Mouse (Mus musculus) forebrain, embryonic 12.5 days (tissue): ENCODE measurements around the gene Prc1. TPM values are rescaled to one million over a fixed set of nuclear protein-coding genes. Genes with fewer than 3 reads are reported as not detected.

Experiments
- ATAC-seq: fragments of 200-750 bp; cut with Nextera tagmentation; 2 replicates; pipeline ENCODE4 v1.8.0; 2017; ENCODE audit warnings: moderate TSS enrichment; ENCODE audit not compliant: low FRiP score
- H3K27ac ChIP-seq: fragments of 300-500 bp; sonication (generic); 2 replicates; pipeline ENCODE4 v1.5.1; 2016; ENCODE audit warnings: mild to moderate bottlenecking
- H3K27me3 ChIP-seq: fragments of 300-500 bp; sonication (generic); 2 replicates; pipeline ENCODE4 v1.6.1; 2016; ENCODE audit warnings: mild to moderate bottlenecking
- H3K36me3 ChIP-seq: fragments of 300-500 bp; sonication (generic); replicated peaks from 2 replicates; pipeline ENCODE4 v1.6.1; 2016; ENCODE audit warnings: mild to moderate bottlenecking
- H3K4me1 ChIP-seq: fragments of 300-500 bp; sonication (generic); 2 replicates; pipeline ENCODE4 v1.6.1; 2016
- H3K4me2 ChIP-seq: fragments of 300-500 bp; sonication (generic); 2 replicates; pipeline ENCODE4 v1.6.1; 2016; ENCODE audit warnings: mild to moderate bottlenecking, moderate library complexity
- H3K4me3 ChIP-seq: fragments of 300-500 bp; sonication (generic); replicated peaks from 2 replicates; pipeline ENCODE4 v1.5.1; 2016; ENCODE audit warnings: mild to moderate bottlenecking
- H3K9ac ChIP-seq: fragments of 300-500 bp; sonication (generic); 2 replicates; pipeline ENCODE4 v1.6.1; 2016; ENCODE audit warnings: mild to moderate bottlenecking
- H3K9me3 ChIP-seq: fragments of 300-500 bp; sonication (generic); 2 replicates; pipeline ENCODE4 v1.6.1; 2016
- WGBS: fragments of 180-500 bp; shearing (Covaris S2); methylation state at CpG from one replicate; pipeline ENCODE4 v1.1.7; 2016; 5-methylcytosine and 5-hydroxymethylcytosine counted together
- polyA plus RNA-seq: library from polyadenylated mRNA; unstranded; fragments of >200 nt; fragmentation: Nextera tagmentation; extraction: Ambion mirVana; gene quantifications from 2 replicates; pipeline ENCODE4 v1.2.1, GENCODE M21; 2016

The Prc1 gene
- polyA plus RNA-seq, 1 experiment from 2014 or later: 222 TPM

DNA sequence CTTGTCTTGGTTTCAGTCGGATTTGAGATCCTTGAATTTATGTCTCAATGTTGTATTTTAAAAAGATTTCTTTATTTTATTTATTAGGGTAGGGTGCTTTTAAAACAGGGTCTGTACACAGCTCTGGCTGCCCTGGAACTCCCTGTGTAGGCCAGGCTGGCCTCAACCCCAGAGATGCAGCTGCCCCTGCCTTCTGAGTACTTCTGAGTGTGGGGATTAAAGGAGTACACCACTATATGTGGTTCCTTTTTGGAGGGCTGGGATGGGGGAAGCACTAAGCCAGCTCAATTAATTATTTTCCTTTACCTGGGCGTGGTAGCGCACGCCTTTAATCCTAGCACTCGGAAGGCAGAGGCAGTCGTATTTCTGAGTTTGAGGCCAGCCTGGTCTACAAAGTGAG, 2.2 kb downstream of the Prc1 start:
- Histone ChIP-seq H3K27me3 (no peaks in the 10 kb centered on the region), H3K9me3 (no peaks in the 10 kb centered on the region), H3K27ac (no peak overlapping the region), H3K36me3 (peaks cover 29% of the 10 kb centered on the region), H3K4me3 (peak overlapping the region; percentile 86), H3K9ac (no peak overlapping the region), H3K4me2 (peak overlapping the region; percentile 79), H3K4me1 (peaks cover 25% of the 10 kb centered on the region)
- 93% methylated on average over 6 of the region's 6 CpGs for WGBS
- ATAC-seq: no peak

DNA sequence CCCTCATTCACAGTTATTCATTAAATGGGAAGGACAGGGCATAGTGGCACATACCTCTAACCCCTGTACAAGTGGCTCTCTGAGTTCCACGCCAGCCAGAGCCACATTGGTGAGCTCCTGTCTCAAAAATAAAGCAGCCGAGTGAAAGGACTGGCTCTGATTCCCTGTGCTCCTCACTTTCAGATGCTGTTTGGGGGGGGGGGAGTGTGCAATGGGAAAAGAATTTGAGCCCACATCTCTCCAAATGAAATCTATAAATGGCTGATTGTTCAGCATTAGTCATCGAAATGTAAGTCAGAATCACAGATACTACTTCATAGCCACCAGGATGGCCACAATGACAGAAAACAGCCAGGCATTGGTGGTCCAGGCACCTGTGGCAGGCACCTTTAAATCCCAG, 2.8 kb downstream of the Prc1 start:
- H3K4me1 ChIP-seq: peaks cover 25% of the 10 kb centered on the region
- 0 out of 2 replicates have a peak overlapping the region, but pooled peaks have one; percentile 16 for H3K4me3 ChIP-seq
- 87% methylated on average over 3 of the region's 3 CpGs for WGBS
- no peak overlapping the region for H3K27ac ChIP-seq
- H3K9me3 ChIP-seq: no peaks in the 10 kb centered on the region
- peak overlapping the region; percentile 22 for H3K4me2 ChIP-seq
- H3K9ac ChIP-seq: 0 out of 2 replicates have a peak overlapping the region, but pooled peaks have one; percentile 27
- H3K36me3 ChIP-seq: peaks cover 31% of the 10 kb centered on the region
- H3K27me3 ChIP-seq: no peaks in the 10 kb centered on the region
- no peak for ATAC-seq

DNA sequence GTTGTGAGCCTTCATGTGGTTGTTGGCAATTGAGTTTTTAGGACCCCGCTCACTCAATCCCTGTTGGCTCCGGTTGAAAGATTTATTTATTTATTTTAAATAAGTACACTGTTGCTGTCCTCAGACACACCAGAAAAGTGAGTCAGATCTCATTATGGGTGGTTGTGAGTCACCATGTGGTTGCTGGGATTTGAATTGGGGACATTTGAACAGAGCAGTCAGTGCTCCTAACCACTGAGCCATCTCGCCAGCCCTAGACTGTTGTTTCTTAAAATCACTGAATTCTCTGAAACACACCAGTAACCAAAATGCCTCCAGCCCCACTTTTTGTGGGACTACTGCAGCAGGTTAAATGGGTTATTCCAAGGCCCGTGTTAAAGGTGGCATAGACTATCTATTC, 4.5 kb downstream of the Prc1 start:
- Histone ChIP-seq H3K9me3 (no peaks in the 10 kb centered on the region), H3K27me3 (no peaks in the 10 kb centered on the region), H3K9ac (no peak overlapping the region), H3K4me3 (no peak overlapping the region), H3K27ac (no peak overlapping the region), H3K4me1 (peaks cover 25% of the 10 kb centered on the region), H3K36me3 (peaks cover 43% of the 10 kb centered on the region), H3K4me2 (no peak overlapping the region)
- no peak for ATAC-seq
- 94% methylated on average over 4 of the region's 4 CpGs for WGBS

DNA sequence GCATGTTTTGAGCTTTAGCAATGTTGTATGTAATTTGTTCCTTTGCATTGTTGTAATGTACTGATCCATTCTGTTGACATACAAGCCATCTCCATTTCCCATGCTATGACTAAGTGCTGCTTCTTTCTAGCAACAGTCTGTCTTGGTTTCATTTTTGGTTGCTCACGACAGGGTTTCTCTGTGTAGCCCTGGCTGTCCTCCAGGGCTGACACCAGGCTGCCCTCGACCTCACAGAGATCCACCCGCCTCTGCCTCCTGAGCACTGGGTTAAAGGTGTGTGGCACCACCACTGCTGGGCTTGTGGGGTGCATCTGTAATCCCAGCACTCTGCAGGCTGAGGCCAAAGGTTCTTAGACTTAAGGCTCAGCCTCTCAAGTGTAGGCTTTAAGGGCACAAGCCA, 5.3 kb downstream of the Prc1 start:
- peaks cover 51% of the 10 kb centered on the region for H3K36me3 ChIP-seq

DNA sequence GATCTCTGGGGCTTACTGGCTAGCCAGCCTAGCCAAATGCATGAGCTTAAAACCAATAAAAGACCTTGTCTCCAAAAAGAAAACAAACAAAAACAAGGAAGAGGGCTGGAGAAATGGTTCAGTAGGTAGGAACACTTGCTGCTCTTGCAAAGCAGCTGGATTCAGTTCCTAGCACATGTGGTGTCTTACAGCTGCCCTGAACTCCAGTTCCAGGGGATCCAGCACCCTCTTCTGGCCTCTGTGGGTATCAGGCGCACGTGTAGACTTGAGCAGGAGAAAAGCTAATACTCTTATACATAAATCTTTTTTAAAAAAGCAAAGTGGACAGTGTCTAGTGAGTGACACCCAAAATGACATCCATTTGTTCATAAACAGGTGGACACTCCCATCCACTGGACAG, 7.3 kb downstream of the Prc1 start:
- 86% methylated on average over 2 of the region's 2 CpGs for WGBS
- H3K36me3 ChIP-seq: peaks cover 70% of the 10 kb centered on the region
- H3K9me3 ChIP-seq: no peaks in the 10 kb centered on the region
- H3K9ac ChIP-seq: no peak overlapping the region
- H3K4me2 ChIP-seq: no peak overlapping the region
- no peak overlapping the region for H3K27ac ChIP-seq
- peaks cover 14% of the 10 kb centered on the region for H3K4me1 ChIP-seq
- no peak overlapping the region for H3K4me3 ChIP-seq
- no peaks in the 10 kb centered on the region for H3K27me3 ChIP-seq
- no peak for ATAC-seq

More for the DNA sequence above, 5.3 kb downstream of the Prc1 start:
- no peaks in the 10 kb centered on the region for H3K27me3 ChIP-seq
- H3K4me1 ChIP-seq: peaks cover 25% of the 10 kb centered on the region
- no peak overlapping the region for H3K4me3 ChIP-seq
- WGBS: 92% methylated on average over 3 of the region's 3 CpGs
- no peak overlapping the region for H3K4me2 ChIP-seq
- no peak overlapping the region for H3K9ac ChIP-seq
- ATAC-seq: no peak
- no peak overlapping the region for H3K27ac ChIP-seq
- H3K9me3 ChIP-seq: no peaks in the 10 kb centered on the region

DNA sequence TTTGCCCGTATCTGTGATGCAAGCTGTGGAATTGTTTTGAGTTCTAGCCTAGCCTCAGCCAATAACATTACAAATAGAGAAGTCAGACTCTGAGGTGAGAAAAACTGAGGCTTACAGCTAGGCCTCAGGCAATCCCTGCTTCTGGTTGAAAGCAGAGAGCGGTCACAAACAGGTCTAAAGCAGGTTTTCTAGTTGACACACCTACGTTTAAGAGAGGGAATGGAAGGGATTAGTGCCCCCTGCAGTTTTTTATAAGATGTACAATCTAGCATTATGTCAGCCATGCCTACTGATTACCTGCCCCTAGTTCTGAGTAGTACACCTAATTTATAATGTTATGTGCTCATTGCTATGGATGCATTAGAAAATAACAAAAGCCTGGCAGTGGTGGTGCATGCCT, 13.5 kb downstream of the Prc1 start:
- Histone ChIP-seq H3K9ac (no peak overlapping the region), H3K4me1 (no peaks in the 10 kb centered on the region), H3K4me3 (no peak overlapping the region), H3K27me3 (no peaks in the 10 kb centered on the region), H3K4me2 (no peak overlapping the region), H3K36me3 (peaks cover 95% of the 10 kb centered on the region), H3K27ac (no peak overlapping the region), H3K9me3 (no peaks in the 10 kb centered on the region)
- no peak for ATAC-seq
- WGBS: 83% methylated on average over 3 of the region's 3 CpGs

DNA sequence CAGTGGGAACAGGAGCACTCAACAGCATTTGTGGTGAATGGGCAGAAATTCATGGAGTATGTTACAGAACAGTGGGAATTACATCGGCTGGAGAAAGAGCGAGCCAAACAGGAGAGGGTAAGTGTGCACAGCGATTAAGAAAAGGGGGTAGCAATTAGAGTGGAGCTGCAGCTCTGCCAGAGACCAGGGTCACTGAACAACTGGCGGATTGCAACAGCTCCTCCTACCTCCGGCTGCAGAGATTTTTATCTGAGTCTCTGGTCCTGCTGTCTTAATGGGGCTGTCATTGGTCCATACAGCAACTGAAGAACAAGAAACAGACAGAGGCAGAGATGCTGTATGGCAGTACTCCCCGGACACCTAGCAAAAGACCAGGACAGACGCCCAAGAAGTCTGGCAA, 16.5 kb downstream of the Prc1 start:
- H3K36me3 ChIP-seq: peaks cover 97% of the 10 kb centered on the region
- 85% methylated on average over 7 of the region's 7 CpGs for WGBS
- H3K9ac ChIP-seq: no peak overlapping the region
- H3K4me3 ChIP-seq: no peak overlapping the region
- H3K27ac ChIP-seq: no peak overlapping the region
- H3K4me2 ChIP-seq: no peak overlapping the region
- H3K9me3 ChIP-seq: no peaks in the 10 kb centered on the region
- H3K4me1 ChIP-seq: no peaks in the 10 kb centered on the region
- H3K27me3 ChIP-seq: no peaks in the 10 kb centered on the region
- no peak for ATAC-seq

DNA sequence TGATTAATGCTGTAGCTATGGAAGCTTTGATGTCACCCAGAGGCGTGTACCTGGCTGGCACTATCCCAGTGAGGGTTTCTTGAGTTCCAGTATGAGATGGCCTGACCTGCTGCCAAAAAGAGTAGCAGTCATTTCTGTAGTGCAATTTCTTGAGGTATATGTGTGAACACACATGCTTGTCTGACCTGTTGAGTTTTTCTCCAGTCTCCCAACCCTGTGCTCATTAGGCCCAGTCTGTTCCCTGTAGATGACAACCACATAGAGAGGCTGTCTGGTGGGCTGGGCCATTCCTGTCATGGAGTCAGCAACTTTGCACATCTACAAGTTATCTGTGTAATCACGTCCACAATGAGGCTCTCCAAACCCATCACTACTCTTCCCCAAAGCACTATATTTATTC, 21.5 kb downstream of the Prc1 start:
- no peak for ATAC-seq
- Histone ChIP-seq H3K36me3 (peaks cover 89% of the 10 kb centered on the region), H3K27ac (no peak overlapping the region), H3K4me2 (no peak overlapping the region), H3K27me3 (no peaks in the 10 kb centered on the region), H3K4me3 (no peak overlapping the region), H3K9me3 (no peaks in the 10 kb centered on the region), H3K4me1 (no peaks in the 10 kb centered on the region), H3K9ac (no peak overlapping the region)
- WGBS: 83% methylated on average over 2 of the region's 2 CpGs

DNA sequence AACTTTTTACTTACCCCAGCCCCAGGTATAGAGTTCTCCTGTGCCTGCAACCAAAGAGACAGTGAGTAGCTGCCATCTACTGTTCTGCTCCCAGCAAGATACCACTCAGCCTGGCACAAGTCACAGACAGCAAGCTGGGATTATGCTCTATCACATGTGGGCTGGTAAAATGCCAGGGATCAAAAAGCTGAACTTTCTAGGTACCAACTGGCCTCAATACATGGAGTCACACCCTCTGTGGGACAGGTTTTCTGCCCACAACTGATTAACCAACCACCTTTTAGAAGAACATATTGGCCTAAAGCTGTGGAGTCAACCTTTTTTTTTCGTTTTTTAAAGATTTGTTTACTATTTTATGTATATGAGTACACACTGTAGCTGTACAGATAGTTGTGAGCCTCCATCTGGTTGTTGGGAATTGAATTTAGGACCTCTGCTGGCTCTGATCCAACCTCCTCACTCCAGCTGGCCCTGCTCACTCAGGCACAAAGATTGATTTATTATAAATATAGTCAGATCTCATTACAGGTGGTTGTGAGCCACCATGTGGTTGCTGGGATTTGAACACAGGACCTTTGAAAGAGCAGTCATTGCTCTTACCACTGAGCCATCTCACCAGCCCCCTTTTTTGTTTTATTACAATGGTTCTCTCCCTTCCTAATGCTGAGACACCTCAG, 23.3 kb downstream of the Prc1 start:
- no peaks in the 10 kb centered on the region for H3K27me3 ChIP-seq

DNA sequence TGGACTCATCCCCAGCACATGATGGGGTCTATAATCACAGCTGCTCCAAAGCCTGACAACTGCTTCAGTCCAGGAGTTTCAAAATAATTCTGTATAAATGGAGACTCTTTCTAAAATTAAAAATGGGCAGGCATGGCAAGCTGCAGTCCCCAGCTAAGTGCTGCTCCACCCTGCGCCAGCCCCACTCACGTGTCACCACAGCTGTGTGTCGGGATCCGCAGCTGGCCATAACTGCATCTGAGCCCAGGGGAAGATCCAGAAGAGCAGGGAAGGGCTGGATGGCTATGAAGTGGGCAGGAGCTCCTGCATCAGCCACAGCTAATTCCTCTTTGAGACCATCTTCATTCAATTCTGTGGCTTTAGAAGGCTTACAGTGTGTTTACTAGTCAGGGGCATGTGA, 24.4 kb downstream of the Prc1 start:
- H3K27ac ChIP-seq: no peak overlapping the region
- peaks cover 16% of the 10 kb centered on the region for H3K4me1 ChIP-seq
- no peaks in the 10 kb centered on the region for H3K27me3 ChIP-seq
- 0 out of 2 replicates have a peak overlapping the region, but pooled peaks have one; percentile 7 for H3K9ac ChIP-seq
- no peaks in the 10 kb centered on the region for H3K9me3 ChIP-seq
- 98% methylated on average over 4 of the region's 4 CpGs for WGBS
- no peak overlapping the region for H3K4me3 ChIP-seq
- ATAC-seq: no peak
- H3K36me3 ChIP-seq: peaks cover 63% of the 10 kb centered on the region
- H3K4me2 ChIP-seq: no peak overlapping the region

More for the DNA sequence above, 23.3 kb downstream of the Prc1 start:
- ATAC-seq: no peak
- Histone ChIP-seq H3K9ac (no peak overlapping the region), H3K4me3 (no peak overlapping the region), H3K27ac (no peak overlapping the region), H3K9me3 (no peaks in the 10 kb centered on the region), H3K4me2 (no peak overlapping the region), H3K36me3 (peaks cover 74% of the 10 kb centered on the region), H3K4me1 (peaks cover 6% of the 10 kb centered on the region; the same call in 1 of the 2 replicates)
- WGBS: 76% methylated on average over 1 of the region's 1 CpGs

DNA sequence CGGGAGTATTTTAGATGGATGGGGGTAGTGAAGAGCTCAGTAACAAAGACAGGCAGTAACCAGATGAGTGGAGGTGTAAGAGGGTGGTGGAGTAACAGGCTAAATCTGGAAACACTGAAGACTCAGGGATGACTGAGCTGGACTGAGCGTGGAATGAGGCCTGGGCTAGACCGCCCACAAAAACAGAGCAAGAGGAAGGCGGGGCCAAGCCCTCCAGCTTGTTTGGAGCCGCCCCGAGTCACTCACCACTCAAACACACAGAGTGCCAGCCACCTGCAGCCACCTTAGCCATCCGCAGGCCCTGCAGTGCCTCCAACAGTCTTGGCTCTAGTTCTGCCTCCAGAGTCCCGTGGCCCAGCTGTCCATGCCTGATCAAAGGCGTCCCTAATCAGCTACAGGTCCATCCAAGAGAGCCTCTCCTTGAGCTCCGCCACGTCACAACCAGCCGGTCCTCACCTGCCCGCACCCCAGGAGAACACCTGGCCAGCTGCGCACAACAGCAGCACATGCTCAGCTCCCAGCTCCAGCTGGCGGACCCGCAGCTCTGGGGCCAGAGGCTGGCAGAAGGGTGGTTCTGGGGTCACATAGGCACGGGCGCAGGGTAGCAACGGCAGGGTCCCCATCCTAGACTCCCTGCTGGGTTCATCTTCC, 25.7 kb downstream of the Prc1 start:
- Histone ChIP-seq H3K4me2 (no peak overlapping the region), H3K4me1 (peaks cover 17% of the 10 kb centered on the region), H3K4me3 (no peak overlapping the region), H3K27me3 (no peaks in the 10 kb centered on the region), H3K36me3 (peaks cover 51% of the 10 kb centered on the region), H3K9ac (no peak overlapping the region; the same call in 1 of the 2 replicates), H3K27ac (0 out of 2 replicates have a peak overlapping the region, but pooled peaks have one; percentile 25), H3K9me3 (no peaks in the 10 kb centered on the region)
- no peak for ATAC-seq
- 87% methylated on average over 19 of the region's 19 CpGs for WGBS

DNA sequence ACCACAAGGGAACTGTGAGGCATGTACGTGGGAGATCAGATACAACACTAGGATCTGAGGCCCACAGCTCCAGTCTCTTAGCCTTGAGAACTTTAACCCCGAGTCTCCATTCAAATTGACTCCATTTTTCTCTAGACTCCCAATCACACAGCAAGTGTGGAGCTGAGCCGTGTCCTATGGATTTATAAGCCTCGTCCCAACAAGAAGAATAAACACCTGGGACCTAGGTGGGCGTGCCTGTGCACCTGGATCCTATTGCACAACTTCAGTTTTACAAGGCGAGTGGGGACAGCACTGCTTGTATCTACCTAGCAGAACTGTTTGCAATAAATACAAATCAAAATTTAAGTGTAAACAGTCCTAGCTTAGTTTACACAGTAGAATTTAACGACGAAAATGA, 29.1 kb downstream of the Prc1 start:
- WGBS: 22% methylated on average over 8 of the region's 8 CpGs
- Histone ChIP-seq H3K27me3 (no peaks in the 10 kb centered on the region), H3K9ac (peak overlapping the region; percentile 61), H3K4me3 (peak overlapping the region; percentile 64), H3K4me2 (peak overlapping the region; percentile 83), H3K4me1 (peaks cover 22% of the 10 kb centered on the region), H3K9me3 (no peaks in the 10 kb centered on the region), H3K36me3 (peaks cover 59% of the 10 kb centered on the region), H3K27ac (peak overlapping the region; percentile 86)
- ATAC-seq: no peak
